Mouse (Mus musculus) cerebellum, adult 9-10 months (tissue): ENCODE measurements at regions not wholly inside any gene's neighbourhood (a gene's known extent, or its start where the extent isn't known, plus 50 kb on each side); places are given as distances from the start of the nearest gene placed in this dataset.
A peak's percentile ranks its signal among the peaks of the same experiment; 100 is the strongest.

Experiments used
- DNase-seq: peaks from one replicate; pipeline ENCODE4 v3.0.0; 2022

DNA sequence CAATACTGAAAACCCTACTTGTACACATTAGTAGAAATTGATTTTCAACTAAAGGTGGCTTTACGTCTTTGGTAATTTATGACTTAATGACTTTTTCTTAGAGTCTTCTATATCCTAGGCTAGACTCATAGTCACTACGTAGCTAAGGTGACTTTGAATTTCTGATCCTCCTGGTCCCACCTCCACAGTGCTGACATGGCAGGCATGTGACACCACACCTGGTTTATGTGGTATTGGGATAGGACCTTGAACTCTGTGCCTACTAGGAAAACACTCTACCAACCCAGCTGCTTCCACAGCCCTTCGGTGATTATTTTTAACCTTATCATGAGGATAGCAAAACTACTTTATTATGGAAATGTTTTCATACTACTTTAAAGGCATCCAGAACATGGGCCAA, 51.5 kb upstream of the D7Ertd443e start:
- DNase-seq, result no peak

DNA sequence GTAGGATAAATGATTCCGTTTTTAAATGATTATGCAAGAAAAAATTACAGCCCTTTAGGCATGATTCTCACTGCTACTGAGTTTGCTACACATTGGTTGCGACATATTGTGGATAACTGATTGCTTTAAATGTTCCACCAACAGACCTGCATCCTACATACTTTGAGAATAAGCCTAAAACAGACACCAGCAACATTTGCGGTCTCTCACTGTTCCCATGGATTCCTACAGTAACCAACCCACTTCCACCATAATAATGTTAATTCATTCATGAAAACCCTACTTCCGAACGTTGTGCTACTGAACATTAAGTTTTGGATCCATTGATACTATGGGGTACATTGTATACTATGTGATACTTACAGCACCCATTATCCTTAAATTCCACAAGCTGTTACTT, 53.8 kb upstream of the D7Ertd443e start:
- no peak for DNase-seq

DNA sequence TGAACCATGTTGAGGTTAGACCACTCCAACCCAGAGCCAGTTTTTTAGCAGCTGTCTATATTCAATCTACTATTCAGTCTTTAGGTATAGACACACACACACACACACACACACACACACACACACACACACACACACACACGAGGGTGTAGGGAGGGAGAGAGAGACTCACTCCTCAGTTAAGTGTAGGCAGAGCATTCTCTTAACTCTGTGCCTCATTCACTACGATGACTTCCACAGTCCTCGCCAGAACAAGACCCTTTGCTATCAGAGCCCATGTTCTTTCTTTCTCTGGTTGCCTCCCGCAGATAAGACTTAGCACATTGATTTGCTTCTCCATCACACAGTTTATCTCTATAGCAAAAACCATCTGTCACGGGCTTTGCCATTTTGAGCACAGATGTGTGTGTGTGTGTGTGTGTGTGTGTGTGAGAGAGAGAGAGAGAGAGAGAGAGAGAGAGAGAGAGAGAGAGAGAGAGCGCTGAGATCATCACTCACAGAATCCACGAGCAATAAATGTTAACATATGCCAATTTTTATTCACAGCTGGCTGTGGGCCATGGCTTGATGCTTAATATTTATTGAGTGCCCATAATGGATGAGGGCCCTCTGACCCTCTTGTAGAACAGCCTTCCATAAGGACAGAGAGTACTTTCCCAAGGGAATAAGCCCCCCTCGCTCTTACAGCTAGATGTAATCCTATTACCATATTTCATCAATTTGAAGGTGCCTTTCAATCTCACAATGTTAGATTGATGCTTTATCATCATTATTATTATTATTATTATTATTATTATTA, 59.7 kb upstream of the D7Ertd443e start:
- DNase-seq, result no peak

DNA sequence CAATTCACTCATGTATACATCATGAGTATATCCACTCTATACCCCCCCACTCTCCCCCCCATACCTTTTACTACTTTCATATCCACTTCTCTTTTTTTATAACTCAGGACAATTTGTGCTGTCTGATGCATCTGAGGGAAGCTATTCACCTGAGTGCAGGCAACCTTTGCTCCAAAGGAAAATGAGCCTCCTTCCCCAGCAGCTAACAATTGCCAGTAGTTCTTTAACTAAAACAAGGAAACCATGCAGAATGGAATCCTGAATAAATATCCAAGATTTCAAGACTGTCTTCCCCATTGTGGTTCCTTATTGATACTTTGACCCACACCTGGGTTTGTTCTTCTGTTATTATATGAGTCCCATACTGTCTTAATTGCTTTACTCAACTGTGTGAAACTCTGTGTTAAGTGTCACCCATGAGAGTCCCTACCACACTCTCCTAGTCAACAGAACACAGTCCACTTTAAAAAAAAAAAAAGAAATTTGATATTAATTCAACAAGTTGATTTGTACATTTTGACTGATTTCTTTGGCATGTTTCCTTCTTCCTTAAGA, 62.3 kb upstream of the D7Ertd443e start:
- DNase-seq, result no peak

DNA sequence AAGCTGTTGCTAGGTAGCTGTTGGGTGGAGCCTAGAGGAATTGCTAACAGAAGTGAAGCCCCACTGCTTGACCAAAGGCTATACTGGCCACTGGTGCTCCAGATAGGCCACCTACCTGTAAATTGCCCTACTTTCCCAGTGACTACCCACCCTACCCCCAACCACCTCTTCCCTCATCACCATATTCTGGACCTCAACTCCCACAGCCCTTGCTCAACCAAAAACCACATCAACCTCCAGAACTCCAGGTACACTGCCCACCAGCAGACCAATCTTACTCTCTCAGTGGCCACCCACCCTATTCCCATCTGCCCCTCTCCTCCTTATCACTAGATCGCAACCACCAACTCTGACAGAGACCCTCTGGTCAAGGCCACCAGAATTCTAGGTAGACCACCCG, 63.4 kb upstream of the D7Ertd443e start:
- no peak for DNase-seq

DNA sequence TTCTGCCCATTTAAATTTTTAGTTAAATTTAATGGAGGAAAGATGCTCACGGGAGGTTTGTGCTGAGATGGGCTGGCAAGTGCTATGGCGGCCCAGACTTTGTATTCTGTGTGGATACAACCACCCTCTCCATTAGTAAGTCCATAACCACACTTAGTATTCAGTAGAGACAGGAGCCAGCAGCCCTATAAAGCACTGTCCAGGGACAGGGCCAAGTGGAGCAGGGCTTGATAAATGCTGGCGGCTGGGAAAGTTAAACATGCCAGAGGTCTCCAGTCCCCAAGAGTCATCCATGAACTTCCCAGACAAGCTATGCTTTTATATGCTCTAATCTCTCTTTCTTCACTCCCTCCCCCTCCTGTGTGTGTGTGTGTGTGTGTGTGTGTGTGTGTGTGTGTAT, 77.2 kb upstream of the D7Ertd443e start:
- DNase-seq, result no peak

DNA sequence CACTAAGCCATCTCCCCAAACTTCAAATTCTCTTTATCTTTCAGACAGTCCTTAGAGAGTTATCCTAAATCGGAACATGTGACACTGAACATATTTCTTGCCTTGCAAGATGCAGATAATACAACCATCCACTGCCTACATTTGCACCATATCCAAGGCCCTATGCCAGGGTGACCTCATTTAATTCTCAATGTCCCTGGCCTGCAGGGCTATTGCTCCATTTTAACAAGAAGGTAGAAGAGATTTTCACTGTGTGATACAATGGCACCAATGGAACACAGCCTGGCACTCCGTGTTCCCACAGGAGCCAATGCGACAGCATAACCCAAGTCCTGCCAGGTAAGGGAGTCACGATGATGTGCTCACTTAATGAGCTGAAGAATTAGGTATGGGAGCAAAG, 77.9 kb upstream of the D7Ertd443e start:
- DNase-seq, result no peak

DNA sequence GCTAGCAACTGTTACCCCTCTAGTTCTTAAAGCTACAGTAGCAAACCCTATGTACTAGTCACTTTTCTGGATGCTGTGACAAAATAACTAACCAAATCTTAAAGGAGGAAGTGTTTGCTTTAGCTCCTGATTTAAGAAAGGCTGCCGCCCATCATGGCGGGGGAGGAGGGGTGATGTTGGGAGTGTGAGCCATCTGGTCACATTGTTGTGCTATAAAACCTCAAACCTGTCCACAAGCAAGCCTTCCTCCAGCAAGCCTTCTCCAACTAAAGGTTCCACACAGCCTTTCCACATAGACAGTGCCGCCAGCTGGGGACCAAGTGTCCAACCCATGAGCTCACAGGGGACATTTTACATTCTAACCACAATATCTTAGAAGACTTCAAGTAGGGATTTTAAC, 81.8 kb upstream of the D7Ertd443e start:
- DNase-seq, result no peak

DNA sequence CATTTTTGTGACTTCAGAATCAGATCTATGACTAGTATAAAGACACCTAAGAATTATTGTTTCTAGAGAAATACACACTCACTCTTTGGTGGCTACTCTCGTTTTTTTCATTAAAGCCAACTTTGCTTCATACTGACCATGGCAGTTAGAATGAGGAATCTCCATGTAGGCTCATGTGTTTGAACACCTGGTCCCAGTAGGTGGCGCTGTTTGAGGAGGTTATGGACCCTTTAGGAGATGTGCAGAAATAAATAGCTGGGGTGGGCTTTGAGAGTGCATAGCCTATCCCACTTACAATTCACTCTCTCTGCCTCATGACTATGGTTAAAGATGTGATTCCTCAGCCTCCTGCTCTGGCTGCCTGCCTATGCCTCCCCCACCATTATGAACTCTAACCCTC, 85.8 kb upstream of the D7Ertd443e start:
- no peak for DNase-seq

DNA sequence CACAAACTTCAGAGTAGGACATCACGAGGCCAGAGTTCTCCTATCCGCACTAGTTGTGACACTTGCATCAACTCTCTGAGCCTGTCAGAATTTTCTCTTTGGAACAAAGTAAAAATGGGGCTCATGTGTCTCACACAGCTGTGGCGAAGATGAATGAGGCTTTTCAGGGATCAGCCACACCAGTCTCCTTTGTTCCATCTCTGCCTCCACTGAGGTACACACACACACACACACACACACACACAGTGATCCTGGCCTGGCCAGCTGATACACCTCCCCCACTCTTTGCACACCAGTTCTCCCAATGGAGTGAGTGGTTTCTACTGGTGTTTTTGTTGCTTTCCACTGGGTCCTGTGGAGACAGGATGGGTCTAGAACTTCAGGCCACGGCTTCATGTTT, 105.9 kb upstream of the D7Ertd443e start:
- no peak for DNase-seq

DNA sequence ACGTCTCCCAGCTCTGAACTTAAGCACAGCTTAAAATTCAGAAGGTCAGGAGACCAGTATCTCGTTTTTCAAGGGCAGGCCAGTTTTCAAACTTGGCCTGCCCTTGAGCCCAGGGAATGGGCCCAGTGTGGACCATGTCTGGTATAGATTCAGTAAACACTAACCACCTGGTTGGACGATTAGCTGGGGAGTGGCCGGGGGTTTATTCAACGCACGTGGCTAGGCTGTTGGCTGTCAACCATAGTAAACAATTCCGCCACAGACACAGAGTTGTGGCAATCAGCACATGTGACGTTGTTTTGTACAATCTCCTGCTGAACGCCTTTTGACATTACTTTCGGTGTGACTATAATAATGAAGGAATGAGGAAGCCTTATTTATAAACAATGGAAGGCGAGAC, 111.8 kb upstream of the D7Ertd443e start:
- DNase-seq, result no peak

DNA sequence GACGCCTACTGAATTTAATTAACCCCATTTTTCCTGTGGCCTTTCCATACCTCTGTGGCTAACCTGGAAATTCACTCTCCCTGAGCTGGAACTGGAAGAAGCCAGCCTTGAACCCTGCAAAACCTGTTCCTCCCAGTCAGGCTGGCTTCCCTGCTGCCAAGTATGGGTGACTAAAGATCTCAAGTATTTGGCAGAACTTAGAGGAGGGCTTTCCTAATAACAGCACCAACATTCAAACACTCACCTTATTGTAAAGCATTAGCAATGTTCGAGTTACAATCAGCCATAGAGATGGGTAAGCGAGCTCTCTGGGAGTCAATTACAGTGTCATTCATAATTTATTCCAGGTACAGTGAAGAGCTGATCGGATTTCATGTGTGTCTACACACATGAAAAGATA, 112.4 kb upstream of the D7Ertd443e start:
- DNase-seq, result no peak

DNA sequence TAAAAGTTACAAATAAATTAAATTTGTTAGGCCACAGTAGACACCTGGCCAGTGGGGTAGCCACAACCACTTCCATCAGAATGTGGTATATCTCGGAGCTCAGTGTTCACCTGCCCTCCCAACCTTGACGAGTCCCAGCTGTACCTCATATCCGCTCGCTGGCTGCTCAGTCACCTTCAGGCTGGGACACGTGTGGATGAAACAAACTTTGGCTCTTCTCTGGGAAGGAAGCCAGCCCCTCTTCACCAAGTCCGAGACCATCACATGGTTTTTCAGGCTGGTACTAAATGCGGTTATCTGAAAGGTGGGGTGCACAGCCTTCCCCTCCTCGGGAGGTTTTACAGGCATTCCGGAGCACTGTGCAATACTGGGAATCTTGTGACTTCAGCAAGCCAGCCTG, 113.3 kb upstream of the D7Ertd443e start:
- no peak for DNase-seq

DNA sequence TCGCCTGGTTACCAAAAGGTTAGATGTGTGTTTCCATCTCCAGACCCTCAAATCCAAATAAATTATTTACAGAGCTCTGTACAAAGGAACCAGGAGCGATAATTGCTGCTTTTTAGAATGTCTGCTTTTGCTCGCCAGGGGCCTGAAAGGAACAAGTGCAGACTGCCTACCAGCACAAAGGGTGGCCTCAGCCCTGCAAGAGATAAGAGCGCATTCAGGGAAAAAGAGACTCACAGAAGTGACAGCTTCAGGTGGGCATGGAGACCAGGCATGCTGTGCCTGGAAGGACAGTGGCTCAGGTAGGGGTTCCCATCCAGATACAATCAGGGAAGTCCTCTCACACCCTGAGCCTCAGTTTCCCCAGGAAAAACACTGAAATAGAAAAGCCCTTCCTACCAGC, 114.0 kb upstream of the D7Ertd443e start:
- no peak for DNase-seq

DNA sequence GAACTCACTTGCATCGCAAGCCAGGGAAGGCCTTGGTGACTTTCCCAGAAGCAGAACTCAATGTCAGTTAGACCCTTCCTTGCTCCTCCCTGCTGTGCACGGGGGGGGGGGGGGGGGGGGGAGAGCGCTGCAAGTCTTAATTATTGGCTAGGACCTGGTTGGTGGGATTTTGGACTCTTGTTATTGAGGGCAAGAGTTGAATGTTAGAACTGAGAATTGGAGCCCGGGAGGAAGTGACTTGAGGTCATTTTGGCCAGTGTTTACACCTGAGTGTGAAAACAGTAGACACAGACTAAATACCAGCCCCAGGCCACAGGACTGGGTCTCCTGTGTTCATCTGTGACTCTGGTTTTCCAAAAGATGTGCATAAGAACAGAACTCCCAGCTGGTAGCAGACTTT, 114.7 kb upstream of the D7Ertd443e start:
- no peak for DNase-seq

DNA sequence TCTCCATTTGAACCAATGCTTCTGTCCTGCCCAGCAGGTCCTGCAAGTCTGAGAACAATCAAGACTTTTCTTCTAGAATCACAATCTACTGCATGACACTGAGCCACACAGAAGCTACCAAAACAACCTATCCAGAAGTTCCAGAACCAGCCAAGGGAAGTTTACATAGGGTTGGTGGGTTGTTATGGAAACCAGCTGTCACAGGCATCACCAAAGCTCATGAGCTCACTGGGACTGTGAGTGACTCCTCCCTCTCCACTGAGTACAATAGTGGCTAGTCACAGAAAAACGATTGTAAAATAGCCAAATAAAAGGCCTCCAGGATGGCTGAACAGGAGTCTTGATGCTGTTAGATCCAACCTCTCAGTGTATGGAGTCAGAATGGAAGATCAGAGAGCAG, 115.6 kb upstream of the D7Ertd443e start:
- peak; percentile 19 for DNase-seq

DNA sequence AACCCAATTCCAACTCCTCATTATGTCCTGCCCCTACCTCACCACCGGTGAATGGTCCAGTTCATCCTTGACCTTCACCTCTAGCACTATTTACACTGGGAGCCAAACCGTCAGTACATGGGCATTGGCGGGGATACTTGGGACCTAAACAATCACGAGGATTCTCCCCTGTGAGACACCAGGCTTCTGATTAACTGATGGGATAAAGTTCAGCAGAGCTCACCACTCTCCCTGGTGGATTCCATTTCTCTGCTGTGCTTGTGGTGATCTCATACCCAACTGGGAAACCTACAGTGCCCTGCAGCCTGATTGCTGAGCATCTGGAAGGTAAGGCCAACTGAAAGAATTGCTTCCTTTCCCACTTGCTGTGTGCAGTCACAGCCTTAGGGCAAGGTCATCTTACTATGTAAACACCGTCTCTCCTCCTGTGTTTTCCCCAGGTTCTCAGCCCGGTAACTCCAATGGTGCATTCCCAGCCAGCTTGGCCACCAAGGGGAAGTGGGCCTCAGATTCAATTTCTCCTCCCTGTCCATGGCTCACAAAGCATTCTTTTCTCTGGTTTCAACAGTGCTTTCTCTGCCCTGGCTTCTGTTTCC, 125.0 kb upstream of the D7Ertd443e start:
- DNase-seq, result no peak

DNA sequence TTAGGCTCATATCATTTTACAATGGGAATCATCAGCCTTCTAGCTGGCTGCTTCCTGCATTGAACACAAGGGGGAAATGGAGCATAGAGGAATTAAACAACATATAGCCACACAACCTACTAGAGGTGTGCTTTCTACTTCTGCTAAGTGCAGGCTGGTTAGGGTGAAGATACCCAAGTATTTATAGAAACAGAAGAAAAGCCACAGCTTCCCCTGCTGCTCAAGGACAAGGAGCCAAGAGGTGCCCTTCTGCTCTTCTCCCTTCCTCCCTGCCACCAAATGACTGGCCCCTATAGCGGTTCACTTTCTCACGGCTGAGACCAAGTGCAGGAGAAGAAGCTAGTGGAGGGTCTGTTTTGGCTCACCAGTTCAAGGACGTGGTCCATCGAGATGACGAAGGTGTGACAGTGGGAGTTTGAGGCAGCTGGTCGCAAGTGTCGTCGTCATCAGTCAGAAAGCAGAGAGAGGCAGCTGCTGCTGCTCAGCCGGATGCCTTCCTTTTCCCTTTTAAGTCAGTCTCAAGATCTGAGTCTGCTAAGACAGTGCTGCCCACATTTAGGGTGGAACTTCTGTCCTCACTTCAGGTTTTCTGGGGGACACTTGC, 134.0 kb upstream of the D7Ertd443e start:
- DNase-seq, result no peak

DNA sequence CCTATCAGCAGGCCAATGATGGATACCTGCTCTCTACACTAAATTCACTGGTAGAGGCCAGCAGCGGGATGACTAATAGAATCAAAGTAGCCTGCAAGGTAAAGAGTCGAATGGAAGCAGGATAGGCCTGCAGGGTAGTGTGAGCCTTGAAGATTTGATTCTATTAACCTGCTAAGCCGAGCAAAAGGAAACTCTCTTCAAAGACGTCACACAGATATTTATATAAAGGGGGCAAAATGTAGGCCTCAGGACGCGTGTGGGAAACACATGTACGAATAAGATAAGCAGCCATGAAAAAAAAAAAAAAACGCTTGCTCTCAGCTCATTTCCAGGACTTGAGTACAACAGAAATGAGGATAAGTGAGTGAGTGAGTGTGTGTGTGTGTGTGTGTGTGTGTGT, 138.4 kb upstream of the D7Ertd443e start:
- no peak for DNase-seq

DNA sequence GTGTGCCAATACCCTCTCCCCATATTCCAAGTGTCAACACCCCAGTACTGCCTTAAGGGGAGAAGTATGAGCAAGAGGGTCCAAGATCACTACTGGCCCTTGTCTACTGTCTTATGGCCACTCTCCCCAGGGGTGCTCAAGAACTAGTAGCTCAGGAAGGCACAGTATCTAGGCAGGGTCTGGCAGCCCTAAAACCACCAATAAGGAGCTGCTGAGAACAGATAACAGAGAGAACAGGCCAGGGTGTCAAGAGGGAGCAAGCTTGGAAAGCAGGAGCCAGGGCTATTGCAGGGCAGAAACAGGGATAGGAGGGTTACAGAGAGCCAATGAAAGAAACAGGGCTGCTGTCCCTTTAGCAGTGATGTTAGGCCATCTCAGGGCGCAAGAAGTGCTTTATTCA, 139.6 kb upstream of the D7Ertd443e start:
- DNase-seq, result no peak

DNA sequence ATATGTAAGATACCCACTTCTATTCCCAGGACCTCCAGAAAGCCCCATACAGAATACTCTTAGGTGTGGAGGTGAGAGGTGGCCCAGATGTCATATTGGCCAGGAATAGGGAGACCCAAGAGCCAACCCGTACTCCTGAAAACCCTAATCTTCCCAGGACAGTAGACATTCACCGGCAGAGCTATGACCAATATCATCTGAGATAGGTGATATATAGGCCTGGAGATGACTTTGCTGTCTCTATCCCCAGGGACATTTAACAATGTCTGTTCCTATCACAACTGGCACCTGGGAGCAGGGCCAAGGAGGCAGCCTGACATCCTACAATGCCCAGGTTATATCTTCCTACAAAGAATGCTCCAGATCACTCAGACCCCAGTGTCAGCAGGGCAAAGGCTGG, 140.0 kb upstream of the D7Ertd443e start:
- DNase-seq, result no peak

DNA sequence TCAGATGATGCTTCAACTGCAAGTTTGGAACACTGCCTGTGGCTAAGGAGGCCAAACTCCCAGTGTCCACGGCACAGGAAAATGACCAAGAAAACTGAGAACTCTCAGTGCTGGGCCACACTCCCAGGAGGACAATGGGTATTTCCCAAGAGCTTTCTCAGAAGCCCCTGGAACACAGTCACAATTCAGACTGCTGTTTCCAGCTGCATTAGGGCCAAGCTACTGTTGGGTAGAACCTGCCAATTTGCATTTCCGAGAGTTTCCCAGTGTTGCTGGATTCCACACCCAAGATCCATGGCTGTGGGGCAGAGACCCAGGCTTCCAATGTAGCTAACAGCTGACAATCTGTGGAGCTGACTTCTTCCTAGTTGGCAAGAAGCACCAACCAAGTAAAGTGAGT, 141.9 kb upstream of the D7Ertd443e start:
- DNase-seq, result no peak

DNA sequence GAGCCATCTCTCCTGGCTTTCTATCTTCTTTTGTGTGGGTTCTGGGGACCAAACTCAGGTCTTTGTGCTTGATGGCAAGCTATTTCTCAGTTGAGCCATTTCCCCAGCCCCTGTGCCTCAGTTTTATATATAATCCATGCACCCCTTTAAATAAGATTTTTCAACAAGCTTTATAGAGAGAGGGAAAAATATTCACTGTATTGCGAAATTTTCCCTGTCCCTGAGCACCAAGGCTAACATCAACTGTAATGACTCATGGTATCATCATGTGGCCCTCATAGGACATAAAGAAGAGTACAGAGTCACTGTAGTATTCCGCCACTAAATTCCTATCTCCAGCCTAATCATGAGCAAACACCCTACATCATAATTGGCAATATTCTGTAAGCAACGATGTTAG, 142.4 kb upstream of the Dock1 start:
- DNase-seq, result no peak

DNA sequence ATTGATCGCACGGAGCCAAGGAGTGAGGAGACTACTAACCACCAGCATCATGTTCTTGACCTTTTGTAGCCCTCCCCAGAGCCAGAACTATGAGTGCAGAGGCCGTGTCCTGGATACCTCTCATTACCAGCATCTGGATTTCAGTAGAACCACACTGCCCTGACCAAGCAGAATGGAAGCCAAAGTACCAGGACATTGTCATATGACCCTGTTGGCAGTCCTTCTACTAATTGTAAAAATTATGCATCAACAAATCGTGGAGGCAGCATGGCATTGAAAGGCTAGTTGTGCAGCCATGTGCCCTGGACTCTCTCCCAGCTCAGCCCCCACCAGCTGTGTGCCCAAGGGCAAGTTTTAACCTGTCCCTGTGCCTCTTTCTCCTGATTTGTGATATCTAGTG, 135.6 kb upstream of the Dock1 start:
- no peak for DNase-seq
